Mouse (Mus musculus): ENCODE measurements at regions not wholly inside any gene's neighbourhood (a gene's known extent, or its start where the extent isn't known, plus 50 kb on each side); places are given as distances from the start of the nearest gene placed in this dataset.

DNA sequence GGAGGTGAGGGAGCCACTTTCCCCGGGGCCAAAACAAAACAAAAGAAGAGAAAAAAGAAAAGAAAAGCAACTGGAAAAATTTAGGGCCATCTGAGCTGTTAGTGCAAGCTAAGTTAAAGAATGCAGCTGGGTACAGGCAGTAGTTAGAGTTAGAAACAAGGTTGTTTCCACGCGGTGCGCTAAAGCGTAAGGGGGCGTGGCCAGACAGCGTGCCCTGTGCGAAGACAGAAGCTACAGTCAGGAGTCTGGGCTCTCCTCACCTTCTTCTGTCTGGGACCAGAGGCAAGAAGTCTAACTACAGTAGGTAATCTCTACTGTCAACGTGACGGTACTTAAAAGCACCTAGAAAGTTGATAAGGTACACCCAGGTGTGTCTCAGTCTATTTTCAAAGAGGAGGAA, 435.9 kb downstream of the Vrk1 start:
- H3K27me3 ChIP-seq (ENCODE audit: control insufficient read depth, insufficient read depth, insufficient read length), result no peaks in the 10 kb centered on the region
- H3ac ChIP-seq (ENCODE audit: control insufficient read depth, insufficient read length, low read depth), result no peak overlapping the region
- H3K79me3 ChIP-seq (ENCODE audit: low read depth), result no peaks in the 10 kb centered on the region
- H3K36me3 ChIP-seq (ENCODE audit: control insufficient read depth, insufficient read depth), result no peaks in the 10 kb centered on the region
- TF ChIP-seq MYOG (IDR thresholded peaks at IDR 0.05; ENCODE audit: control insufficient read depth, extremely low read depth, insufficient read length) (no peak), MYOD1 (IDR thresholded peaks at IDR 0.05; ENCODE audit: control insufficient read depth, insufficient read length, low read depth) (no peak), CTCF (IDR thresholded peaks at IDR 0.05; ENCODE audit: control insufficient read depth, insufficient read depth, insufficient read length) (no peak), USF1 (IDR thresholded peaks at IDR 0.05; ENCODE audit: low read depth) (no peak), FOSL1 (IDR thresholded peaks at IDR 0.05; ENCODE audit: insufficient read depth, low read length, poor library complexity, severe bottlenecking) (no peak), CEBPB (IDR thresholded peaks at IDR 0.05; ENCODE audit: low read depth) (no peak), MAX (IDR thresholded peaks at IDR 0.05) (no peak)
- no peak overlapping the region for H3K4me3 ChIP-seq (ENCODE audit: insufficient read depth, poor library complexity, severe bottlenecking)
- no peaks in the 10 kb centered on the region for H3K79me2 ChIP-seq (ENCODE audit: control insufficient read depth, insufficient read depth)

DNA sequence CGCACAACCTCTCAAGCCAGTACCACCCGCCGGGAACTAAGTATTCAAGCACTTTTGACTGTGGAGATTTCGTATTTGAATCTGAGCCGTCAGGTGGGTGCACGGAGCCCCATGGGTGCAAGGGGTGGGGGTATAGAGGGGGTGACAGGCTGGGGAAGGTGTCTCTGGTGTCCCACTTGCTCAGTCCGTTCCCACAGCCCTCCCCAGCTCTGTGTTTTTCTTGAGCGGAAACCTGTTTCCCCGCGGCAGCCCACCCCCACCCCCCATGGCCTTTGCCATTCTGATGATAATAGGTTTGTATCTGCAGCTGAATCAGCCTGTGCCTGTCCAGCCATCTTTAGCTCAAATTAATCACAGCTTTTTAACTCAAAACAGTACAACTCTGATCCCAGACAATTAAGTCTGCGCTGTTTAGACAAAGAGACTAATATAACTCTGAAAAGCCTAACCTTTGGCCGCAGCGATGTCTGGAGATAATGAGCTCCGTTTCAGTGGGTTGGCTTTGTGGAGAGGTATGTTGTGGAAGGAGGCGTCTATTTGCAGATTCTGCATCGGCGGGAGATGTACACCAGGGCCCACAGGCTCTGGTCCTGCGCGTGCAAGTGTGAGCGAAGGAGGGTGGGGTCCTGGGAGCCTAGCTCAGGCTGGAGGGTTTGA, 437.0 kb downstream of the Vrk1 start:
- Histone ChIP-seq H3K27me3 (ENCODE audit: control insufficient read depth, insufficient read depth, insufficient read length) (no peaks in the 10 kb centered on the region), H3K4me3 (ENCODE audit: insufficient read depth, poor library complexity, severe bottlenecking) (no peak overlapping the region), H3ac (ENCODE audit: control insufficient read depth, insufficient read length, low read depth) (no peak overlapping the region)

DNA sequence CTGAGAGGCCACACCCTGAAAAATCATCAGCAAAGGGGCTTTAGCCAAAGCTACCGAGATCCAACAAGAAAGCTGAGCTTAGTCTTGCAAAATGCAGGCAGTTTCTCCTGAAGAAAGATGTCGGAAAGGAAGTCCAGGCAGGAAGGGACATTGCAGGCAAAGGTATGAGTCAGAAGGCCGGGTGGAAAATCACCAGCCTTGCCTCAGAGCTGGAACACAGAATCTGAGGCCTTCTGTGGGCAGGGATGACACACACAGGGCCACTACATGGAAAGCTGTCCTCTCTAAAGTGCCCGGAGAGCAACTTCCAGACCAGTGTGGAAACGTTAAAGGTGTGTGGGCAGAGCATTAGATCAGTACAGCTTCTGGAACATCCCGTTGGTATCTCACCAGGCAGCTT, 438.5 kb downstream of the Vrk1 start:
- no peaks in the 10 kb centered on the region for H3K79me2 ChIP-seq (ENCODE audit: control insufficient read depth, insufficient read depth)
- no peak overlapping the region for H3ac ChIP-seq (ENCODE audit: control insufficient read depth, insufficient read length, low read depth)
- H3K4me3 ChIP-seq (ENCODE audit: insufficient read depth, poor library complexity, severe bottlenecking), result no peak overlapping the region
- TF ChIP-seq FOSL1 (IDR thresholded peaks at IDR 0.05; ENCODE audit: insufficient read depth, low read length, poor library complexity, severe bottlenecking) (no peak), CTCF (IDR thresholded peaks at IDR 0.05; ENCODE audit: control insufficient read depth, insufficient read depth, insufficient read length) (no peak), MAX (IDR thresholded peaks at IDR 0.05) (no peak), MYOG (IDR thresholded peaks at IDR 0.05; ENCODE audit: control insufficient read depth, extremely low read depth, insufficient read length) (no peak), CEBPB (IDR thresholded peaks at IDR 0.05; ENCODE audit: low read depth) (no peak), USF1 (IDR thresholded peaks at IDR 0.05; ENCODE audit: low read depth) (no peak), MYOD1 (IDR thresholded peaks at IDR 0.05; ENCODE audit: control insufficient read depth, insufficient read length, low read depth) (no peak)
- no peaks in the 10 kb centered on the region for H3K79me3 ChIP-seq (ENCODE audit: low read depth)
- H3K36me3 ChIP-seq (ENCODE audit: control insufficient read depth, insufficient read depth), result no peaks in the 10 kb centered on the region
- no peaks in the 10 kb centered on the region for H3K27me3 ChIP-seq (ENCODE audit: control insufficient read depth, insufficient read depth, insufficient read length)

More for the DNA sequence above, 437.0 kb downstream of the Vrk1 start:
- TF ChIP-seq USF1 (IDR thresholded peaks at IDR 0.05; ENCODE audit: low read depth) (no peak), CTCF (IDR thresholded peaks at IDR 0.05; ENCODE audit: control insufficient read depth, insufficient read depth, insufficient read length) (no peak), FOSL1 (IDR thresholded peaks at IDR 0.05; ENCODE audit: insufficient read depth, low read length, poor library complexity, severe bottlenecking) (no peak), MAX (IDR thresholded peaks at IDR 0.05) (no peak), MYOG (IDR thresholded peaks at IDR 0.05; ENCODE audit: control insufficient read depth, extremely low read depth, insufficient read length) (no peak), CEBPB (IDR thresholded peaks at IDR 0.05; ENCODE audit: low read depth) (no peak), MYOD1 (IDR thresholded peaks at IDR 0.05; ENCODE audit: control insufficient read depth, insufficient read length, low read depth) (no peak)
- no peaks in the 10 kb centered on the region for H3K79me2 ChIP-seq (ENCODE audit: control insufficient read depth, insufficient read depth)
- no peaks in the 10 kb centered on the region for H3K36me3 ChIP-seq (ENCODE audit: control insufficient read depth, insufficient read depth)
- no peaks in the 10 kb centered on the region for H3K79me3 ChIP-seq (ENCODE audit: low read depth)

DNA sequence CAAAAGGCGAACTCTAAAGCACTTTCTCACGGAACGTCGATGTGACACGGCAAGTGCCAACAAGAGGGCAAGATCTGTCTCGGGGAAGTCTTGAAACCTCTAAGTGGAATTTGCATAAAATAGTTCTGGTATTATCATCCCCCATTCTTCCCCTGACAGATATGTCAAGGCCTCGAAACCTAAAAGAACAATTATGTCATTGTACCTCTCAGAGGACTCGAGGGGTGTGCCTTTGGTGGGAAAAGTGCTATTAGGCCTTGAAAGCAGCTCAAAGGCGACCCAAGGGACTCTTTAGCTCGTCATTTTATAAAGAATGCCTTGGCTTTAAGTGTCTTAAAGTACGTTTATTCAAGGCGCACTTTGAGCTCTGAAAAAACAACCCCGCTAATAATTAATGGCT, 443.5 kb downstream of the Vrk1 start:
- TF ChIP-seq MYOD1 (IDR thresholded peaks at IDR 0.05; ENCODE audit: control insufficient read depth, insufficient read length, low read depth), result no peak
- TF ChIP-seq CTCF (IDR thresholded peaks at IDR 0.05; ENCODE audit: control insufficient read depth, insufficient read depth, insufficient read length), result no peak
- no peak for TF ChIP-seq CEBPB (IDR thresholded peaks at IDR 0.05; ENCODE audit: low read depth)
- TF ChIP-seq USF1 (IDR thresholded peaks at IDR 0.05; ENCODE audit: low read depth), result no peak
- TF ChIP-seq MAX (IDR thresholded peaks at IDR 0.05), result no peak
- no peak for TF ChIP-seq FOSL1 (IDR thresholded peaks at IDR 0.05; ENCODE audit: insufficient read depth, low read length, poor library complexity, severe bottlenecking)
- TF ChIP-seq MYOG (IDR thresholded peaks at IDR 0.05; ENCODE audit: control insufficient read depth, extremely low read depth, insufficient read length), result no peak
- Histone ChIP-seq H3K27me3 (ENCODE audit: control insufficient read depth, insufficient read depth, insufficient read length) (no peaks in the 10 kb centered on the region), H3ac (ENCODE audit: control insufficient read depth, insufficient read length, low read depth) (no peak overlapping the region), H3K36me3 (ENCODE audit: control insufficient read depth, insufficient read depth) (no peaks in the 10 kb centered on the region), H3K4me3 (ENCODE audit: insufficient read depth, poor library complexity, severe bottlenecking) (no peak overlapping the region), H3K79me3 (ENCODE audit: low read depth) (no peaks in the 10 kb centered on the region), H3K79me2 (ENCODE audit: control insufficient read depth, insufficient read depth) (no peaks in the 10 kb centered on the region)

DNA sequence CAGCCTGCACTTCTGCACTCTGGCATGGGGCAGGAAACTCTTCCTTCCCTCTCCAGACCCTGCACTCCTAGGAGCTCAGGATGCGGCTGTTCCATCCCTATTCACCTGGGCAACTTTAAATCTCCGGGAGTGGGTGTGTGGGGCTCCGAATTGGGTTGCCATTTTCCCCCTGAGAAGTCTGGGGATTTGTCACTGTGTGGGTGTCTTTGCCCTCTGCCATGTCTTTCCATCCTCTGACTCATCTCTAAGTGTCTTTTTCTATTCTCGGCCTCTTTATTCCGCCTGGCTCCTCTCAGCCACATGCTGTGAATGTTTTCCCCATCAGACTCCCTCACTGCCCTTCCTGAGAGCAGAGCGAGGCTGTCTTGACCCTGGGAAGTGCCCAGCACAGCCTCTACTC, 448.2 kb downstream of the Vrk1 start:
- no peak overlapping the region for H3ac ChIP-seq (ENCODE audit: control insufficient read depth, insufficient read length, low read depth)
- no peaks in the 10 kb centered on the region for H3K79me3 ChIP-seq (ENCODE audit: low read depth)
- H3K36me3 ChIP-seq (ENCODE audit: control insufficient read depth, insufficient read depth), result no peaks in the 10 kb centered on the region
- TF ChIP-seq MAX (IDR thresholded peaks at IDR 0.05), result no peak
- no peak for TF ChIP-seq FOSL1 (IDR thresholded peaks at IDR 0.05; ENCODE audit: insufficient read depth, low read length, poor library complexity, severe bottlenecking)
- TF ChIP-seq CEBPB (IDR thresholded peaks at IDR 0.05; ENCODE audit: low read depth), result no peak
- no peak for TF ChIP-seq MYOD1 (IDR thresholded peaks at IDR 0.05; ENCODE audit: control insufficient read depth, insufficient read length, low read depth)
- no peak for TF ChIP-seq USF1 (IDR thresholded peaks at IDR 0.05; ENCODE audit: low read depth)
- no peak for TF ChIP-seq MYOG (IDR thresholded peaks at IDR 0.05; ENCODE audit: control insufficient read depth, extremely low read depth, insufficient read length)
- no peak for TF ChIP-seq CTCF (IDR thresholded peaks at IDR 0.05; ENCODE audit: control insufficient read depth, insufficient read depth, insufficient read length)
- H3K4me3 ChIP-seq (ENCODE audit: insufficient read depth, poor library complexity, severe bottlenecking), result no peak overlapping the region
- no peaks in the 10 kb centered on the region for H3K27me3 ChIP-seq (ENCODE audit: control insufficient read depth, insufficient read depth, insufficient read length)
- no peaks in the 10 kb centered on the region for H3K79me2 ChIP-seq (ENCODE audit: control insufficient read depth, insufficient read depth)
